Comparison of ENCODE assay signal across 20 mouse cellular contexts in genomic region chr1:78198319-78198940, GRCm38 (mm10). TPM values are rescaled to one million over a fixed set of nuclear protein-coding genes. Genes with fewer than 3 reads are reported as not detected.
DNase-seq lines count a peak whose midpoint lies in the region; ATAC-seq lines count a peak whose summit lies in the region.
"Had no signal": no experiment of that assay in that cellular context is flagged by ENCODE, and none has a peak within 500 bp of the region (broad histone marks: within the 10 kb centered on the region; RNA-seq: fewer than 3 reads in every experiment).

No protein-coding gene starts in this region.

- peak; percentile 48 for DNase-seq in ES-CJ7 (ENCODE audit: low read depth, low spot score)
- peak; percentile 70 for DNase-seq in embryo, embryonic 10.5 days (ENCODE audit: low spot score)
- peak; percentile 66 for DNase-seq in hindbrain, embryonic 11.5 days (ENCODE audit: low spot score)
- DNase-seq in heart, postnatal 14 days: no peak
- DNase-seq in T-cell, adult 2 months (ENCODE audit: low spot score): no peak
- DNase-seq: adrenal gland, postnatal 10 days; cerebellum, adult 2 months; kidney, adult 2 months; liver, postnatal 0 days; lung, postnatal 4 days; thymus, postnatal 4 days had no signal

- 0 out of 2 replicates have a peak overlapping the region, but pooled peaks have one; percentile 31 for H3K9ac ChIP-seq in hindbrain, embryonic 11.5 days (ENCODE audit: low read depth, low read length)
- H3K9ac ChIP-seq in midbrain, embryonic 13.5 days (replicated peaks): no peak overlapping the region
- no peak overlapping the region for H3K9ac ChIP-seq in liver, embryonic 12.5 days
- H3K9ac ChIP-seq: heart, embryonic 13.5 days; liver, postnatal 0 days had no signal

- H3K4me2 ChIP-seq in hindbrain, embryonic 11.5 days (replicated peaks; ENCODE audit: low read depth, low read length): peak overlapping the region; percentile 40
- peak overlapping the region; percentile 75 for H3K4me2 ChIP-seq in midbrain, embryonic 13.5 days (replicated peaks)
- H3K4me2 ChIP-seq in liver, embryonic 12.5 days: no peak overlapping the region
- H3K4me2 ChIP-seq: heart, embryonic 13.5 days had no signal

- intact Hi-C loops in heart, postnatal 14 days (cut with DNase I): no loop called here

- H3K4me3 ChIP-seq in hindbrain, embryonic 11.5 days (ENCODE audit: low read depth, low read length): peak overlapping the region; percentile 10; the same call in 1 of the 2 replicates
- peak overlapping the region; percentile 58; the same call in 1 of the 2 replicates for H3K4me3 ChIP-seq in midbrain, embryonic 13.5 days (replicated peaks)
- no peak overlapping the region for H3K4me3 ChIP-seq in liver, embryonic 12.5 days
- H3K4me3 ChIP-seq: heart, embryonic 13.5 days had no signal

- peaks cover 7% of the 10 kb centered on the region; the same call in 1 of the 2 replicates for H3K4me1 ChIP-seq in hindbrain, embryonic 11.5 days (replicated peaks; ENCODE audit: control insufficient read depth, insufficient read depth, low read length)
- peaks cover 42% of the 10 kb centered on the region for H3K4me1 ChIP-seq in midbrain, embryonic 13.5 days (replicated peaks)
- peaks cover 10% of the 10 kb centered on the region; the same call in 1 of the 2 replicates for H3K4me1 ChIP-seq in liver, embryonic 12.5 days

- no peaks in the 10 kb centered on the region for H3K9me3 ChIP-seq in hindbrain, embryonic 11.5 days (ENCODE audit: control insufficient read depth, low read length)
- no peaks in the 10 kb centered on the region for H3K9me3 ChIP-seq in midbrain, embryonic 13.5 days
- no peaks in the 10 kb centered on the region for H3K9me3 ChIP-seq in liver, embryonic 12.5 days (replicated peaks)
- H3K9me3 ChIP-seq: heart, embryonic 13.5 days had no signal

- under 1% methylated on average over 9 of the region's 9 CpGs for WGBS in hindbrain, embryonic 11.5 days
- under 1% methylated on average over 9 of the region's 9 CpGs for WGBS in midbrain, embryonic 13.5 days
- 4% methylated on average over 9 of the region's 9 CpGs for WGBS in liver, embryonic 12.5 days (ENCODE audit: insufficient replicate concordance)

- peak overlapping the region; percentile 89 for H3K27ac ChIP-seq in hindbrain, embryonic 11.5 days (ENCODE audit: low read depth, low read length)
- H3K27ac ChIP-seq in midbrain, embryonic 13.5 days: peak overlapping the region; percentile 84
- H3K27ac ChIP-seq in liver, embryonic 12.5 days: no peak overlapping the region
- H3K27ac ChIP-seq: heart, embryonic 13.5 days had no signal

- ATAC-seq in hindbrain, embryonic 11.5 days (ENCODE audit: low FRiP score): peak; percentile 66
- ATAC-seq in midbrain, embryonic 13.5 days: peak; percentile 37; the same call in 1 of the 2 replicates
- no peak for ATAC-seq in liver, embryonic 12.5 days
- ATAC-seq: forebrain, embryonic 14.5 days; liver, postnatal 0 days had no signal

- H3K27me3 ChIP-seq in hindbrain, embryonic 11.5 days (ENCODE audit: control insufficient read depth, insufficient read depth, low read length): peaks cover 50% of the 10 kb centered on the region
- peaks cover 80% of the 10 kb centered on the region for H3K27me3 ChIP-seq in midbrain, embryonic 13.5 days
- peaks cover 99% of the 10 kb centered on the region for H3K27me3 ChIP-seq in liver, embryonic 12.5 days (replicated peaks)

- H3K36me3 ChIP-seq in hindbrain, embryonic 11.5 days (ENCODE audit: control insufficient read depth, insufficient read depth, low read length): no peaks in the 10 kb centered on the region
- no peaks in the 10 kb centered on the region for H3K36me3 ChIP-seq in midbrain, embryonic 13.5 days
- no peaks in the 10 kb centered on the region for H3K36me3 ChIP-seq in liver, embryonic 12.5 days
- H3K36me3 ChIP-seq: heart, embryonic 13.5 days had no signal

RNA-seq across cellular contexts. Expression of gene Pax3, which starts 1.5 kb away (rescaled TPM):
- polyA plus RNA-seq in hindbrain, embryonic 11.5 days (2014; fragmentation: Nextera tagmentation; extraction: Ambion mirVana): 48.3 and 49.2 TPM in 2 replicates
- 30.4 and 35.6 TPM in 2 replicates for polyA plus RNA-seq in midbrain, embryonic 13.5 days (2015; fragmentation: Nextera tagmentation; extraction: Ambion mirVana)
- under 1 TPM in 1 of 2 experiments, not detected in 1; 0.07 TPM for total RNA-seq in heart, postnatal 14 days (2021)
- polyA plus RNA-seq in liver, embryonic 12.5 days (2016; fragmentation: Nextera tagmentation; extraction: Ambion mirVana): 0.04 TPM in 1 of 2 replicates, not detected in the other
- total RNA-seq: left cerebral cortex, adult 18-20 months; monocyte, adult 5-6 weeks had no signal
- polyA plus RNA-seq: cortical plate, adult 2 months; gonadal fat pad, adult 2 months; large intestine, adult 2 months; liver, postnatal 0 days had no signal

Comparison
In these comparisons a context has a peak if more than half of its experiments do, and no peak if none do; other contexts are left out.
1. DNase-seq: peak in ES-CJ7 (single experiment), embryo, embryonic 10.5 days (single experiment) and hindbrain, embryonic 11.5 days (single experiment); none in heart, postnatal 14 days (0 of 2) and T-cell, adult 2 months (single experiment).
2. RNA of gene Pax3, which starts 1.5 kb away (polyA plus RNA-seq): 48.3 to 49.2 TPM in hindbrain, embryonic 11.5 days and 30.4 to 35.6 TPM in midbrain, embryonic 13.5 days; 0.04 TPM in liver, embryonic 12.5 days; every median in the first group is over 10 times any median in the second.